Mouse (Mus musculus) MEL (cell line): ENCODE data around the gene Ksr1. TPM values are rescaled to one million over a fixed set of nuclear protein-coding genes. Genes with fewer than 3 reads are reported as not detected.

Source experiments
- BHLHE40 ChIP-seq: IDR thresholded peaks from 2 replicates; pipeline ENCODE4 v1.6.1; 2012; ENCODE audit warnings: low read depth, mild to moderate bottlenecking, inconsistent platforms, low read length, improper control_type of control experiment, borderline replicate concordance
- CHD1 ChIP-seq: IDR thresholded peaks from 2 replicates; pipeline ENCODE4 v1.6.1; 2012; ENCODE audit warnings: low read depth, mild to moderate bottlenecking, inconsistent platforms, low read length, improper control_type of control experiment
- CTCF ChIP-seq, 3 experiments: IDR thresholded peaks in 2 of 3; conservative IDR thresholded peaks in 1 of 3; 2 replicates each; pipeline ENCODE4 v1.5.1; 2011 to 2012; ENCODE audit warnings: low read length in 3 of 3, low read depth in 2 of 3, mild to moderate bottlenecking in 2 of 3, improper control_type of control experiment in 1 of 3, inconsistent platforms in 1 of 3, mixed read lengths in 1 of 3, moderate library complexity in 1 of 3; ENCODE audit not compliant: control insufficient read depth in 1 of 3, insufficient read depth in 1 of 3, poor library complexity in 1 of 3, severe bottlenecking in 1 of 3
- E2F4 ChIP-seq: IDR thresholded peaks from 2 replicates; pipeline ENCODE4 v1.6.1; 2011; ENCODE audit warnings: low read depth, low read length, improper control_type of control experiment, borderline replicate concordance
- ELF1 ChIP-seq: IDR thresholded peaks from 2 replicates; pipeline ENCODE4 v1.6.1; 2014; ENCODE audit warnings: low read depth, mild to moderate bottlenecking, inconsistent platforms, low read length, improper control_type of control experiment, moderate library complexity
- GABPA ChIP-seq: IDR thresholded peaks from 2 replicates; pipeline ENCODE4 v1.6.1; 2012; ENCODE audit warnings: low read depth, mild to moderate bottlenecking, inconsistent platforms, low read length, improper control_type of control experiment, moderate library complexity
- GATA1 ChIP-seq: IDR thresholded peaks from 2 replicates; pipeline ENCODE4 v1.6.1; 2011; ENCODE audit warnings: low read depth, low read length, improper control_type of control experiment
- KAT2A ChIP-seq: conservative IDR thresholded peaks from 2 replicates; pipeline ENCODE4 v1.6.1; 2012; ENCODE audit warnings: low read depth, low read length, improper control_type of control experiment, inconsistent platforms
- MAZ ChIP-seq: IDR thresholded peaks from 2 replicates; pipeline ENCODE4 v1.6.1; 2012; ENCODE audit warnings: low read depth, mild to moderate bottlenecking, inconsistent platforms, low read length, improper control_type of control experiment
- MXI1 ChIP-seq: IDR thresholded peaks from 2 replicates; pipeline ENCODE4 v1.6.1; 2011; ENCODE audit warnings: mild to moderate bottlenecking, low read depth, low read length, improper control_type of control experiment
- MYB ChIP-seq: IDR thresholded peaks from 2 replicates; pipeline ENCODE4 v1.6.1; 2011; ENCODE audit warnings: mild to moderate bottlenecking, low read depth, low read length, improper control_type of control experiment
- MYC ChIP-seq: IDR thresholded peaks from 2 replicates; pipeline ENCODE4 v1.6.1; 2011; ENCODE audit warnings: low read depth, mild to moderate bottlenecking, low read length, improper control_type of control experiment, moderate library complexity
- NELFE ChIP-seq: IDR thresholded peaks from 2 replicates; pipeline ENCODE4 v1.6.1; 2011; ENCODE audit warnings: low read depth, low read length, improper control_type of control experiment
- POLR2A ChIP-seq, 2 experiments: IDR thresholded peaks; 2 replicates each; pipeline ENCODE4 v1.6.1; 2011 to 2012; ENCODE audit warnings: low read length in 2 of 2, mild to moderate bottlenecking in 2 of 2, control low read depth in 1 of 2, improper control_type of control experiment in 1 of 2, low read depth in 1 of 2, moderate library complexity in 1 of 2; ENCODE audit not compliant: control insufficient read depth in 1 of 2, insufficient read depth in 1 of 2, poor library complexity in 1 of 2
- POLR2AphosphoS5 ChIP-seq: IDR thresholded peaks from 2 replicates; pipeline ENCODE4 v1.6.1; 2012; ENCODE audit warnings: low read depth, borderline replicate concordance, mild to moderate bottlenecking, inconsistent platforms, low read length, moderate library complexity, mixed read lengths
- RCOR1 ChIP-seq: IDR thresholded peaks from 2 replicates; pipeline ENCODE4 v1.6.1; 2012; ENCODE audit warnings: low read depth, mild to moderate bottlenecking, inconsistent platforms, low read length, improper control_type of control experiment
- SIN3A ChIP-seq: IDR thresholded peaks from 2 replicates; pipeline ENCODE4 v1.6.1; 2012; ENCODE audit warnings: low read length, improper control_type of control experiment, inconsistent platforms
- SMC3 ChIP-seq: IDR thresholded peaks from 2 replicates; pipeline ENCODE4 v1.6.1; 2011; ENCODE audit warnings: low read depth, low read length, improper control_type of control experiment
- TAL1 ChIP-seq: IDR thresholded peaks from 2 replicates; pipeline ENCODE4 v1.6.1; 2012; ENCODE audit warnings: mild to moderate bottlenecking, inconsistent platforms, low read length, moderate library complexity, mixed read lengths
- USF1 ChIP-seq: IDR thresholded peaks from 2 replicates; pipeline ENCODE4 v1.6.1; 2014; ENCODE audit warnings: low read depth, mild to moderate bottlenecking, inconsistent platforms, low read length, improper control_type of control experiment, moderate library complexity
- USF2 ChIP-seq, 2 experiments: IDR thresholded peaks; 2 replicates each; pipeline ENCODE4 v1.6.1; 2011 to 2012; ENCODE audit warnings: improper control_type of control experiment in 2 of 2, low read length in 2 of 2, borderline replicate concordance in 1 of 2, inconsistent platforms in 1 of 2, low read depth in 1 of 2, mild to moderate bottlenecking in 1 of 2; ENCODE audit not compliant: insufficient read depth in 1 of 2
- ZKSCAN1 ChIP-seq: IDR thresholded peaks from 2 replicates; pipeline ENCODE4 v1.6.1; 2012; ENCODE audit warnings: low read depth, mild to moderate bottlenecking, inconsistent platforms, low read length, improper control_type of control experiment, moderate library complexity
- polyA plus RNA-seq, 2 experiments: library from polyadenylated mRNA; stranded (reverse) in 1 of 2; unstranded in 1 of 2; fragments of >175 nt in 1 of 2; fragments of >200 nt in 1 of 2; gene quantifications; 2 replicates each; pipeline versions ENCODE4 v1.2.1 to v1.2.4; 2012; ENCODE audit warnings: low replicate concordance in 2 of 2, low read depth in 1 of 2; ENCODE audit not compliant: insufficient read length in 2 of 2, insufficient read depth in 1 of 2, missing spikeins in 1 of 2
- total RNA-seq: library from RNA; depleted of rRNA; stranded (reverse); fragments of 300-350 nt; gene quantifications from 2 replicates; pipeline ENCODE4 v1.2.3, GENCODE M21; 2012

Ksr1 gene
- total and polyA plus RNA-seq, 3 experiments: 9.7 to 18.4 TPM; not detected in 1

DNA sequence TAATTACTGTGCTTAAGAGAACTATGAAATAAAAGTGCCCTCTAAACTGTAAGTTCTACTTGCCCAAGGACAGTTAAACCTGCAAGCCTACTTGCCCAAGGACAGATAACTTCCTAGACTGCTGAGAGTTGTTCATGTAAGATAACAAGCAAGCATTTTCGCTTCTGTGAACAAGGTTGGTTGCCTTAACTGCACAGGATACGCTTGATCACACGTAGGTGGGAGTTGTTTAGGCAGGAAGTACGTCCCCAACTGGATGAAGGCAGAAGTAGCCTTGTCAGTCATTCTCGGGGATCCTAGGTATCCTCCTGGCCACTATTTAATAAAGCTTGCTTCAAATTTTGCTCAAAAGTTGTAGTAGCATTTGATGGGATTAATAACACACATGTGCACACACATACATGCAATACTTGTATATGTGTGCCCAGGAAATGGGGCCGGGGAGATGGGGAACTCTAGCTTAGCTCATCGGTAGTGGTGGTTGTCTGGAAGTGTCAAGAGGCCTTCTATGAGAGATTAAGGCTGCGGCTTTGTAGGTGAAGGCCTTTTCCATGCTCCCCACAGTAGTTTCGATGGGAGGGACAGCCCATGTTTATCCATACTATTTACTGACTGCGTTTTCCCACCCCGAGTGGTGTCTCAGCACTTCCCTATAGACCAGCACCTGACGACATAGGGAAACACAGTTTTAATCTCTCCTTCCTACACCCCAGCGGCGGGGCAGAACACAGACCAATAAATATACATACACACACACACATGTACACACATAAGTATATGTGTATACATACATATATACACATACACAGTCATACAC is 140.4 kb downstream of the Ksr1 start (continued):
- TF ChIP-seq CTCF (IDR thresholded peaks at IDR 0.05 in 2 of 3, conservative IDR thresholded peaks at IDR 0.05 in 1 of 3; ENCODE audit: control insufficient read depth in 1 of 3, insufficient read depth in 1 of 3, low read depth in 2 of 3, low read length in 3 of 3, poor library complexity in 1 of 3, severe bottlenecking in 1 of 3) (peak in 2 of 3 experiments; percentile 8 to 23; a peak in 3 of 6 replicates), MYC (peak; percentile 93), POLR2AphosphoS5 (peak; percentile 30; the same call in 1 of the 2 replicates), ELF1 (peak; percentile 84), CHD1 (0 out of 2 replicates have a peak, but pooled peaks have one; percentile 38), SIN3A (peak; percentile 96), SMC3 (peak; percentile 31), ZKSCAN1 (no peak), KAT2A (peak; percentile 58; the same call in 1 of the 2 replicates), MXI1 (peak; percentile 60; the same call in 1 of the 2 replicates), MYB (peak; percentile 94), TAL1 (peak; percentile 79), USF1 (no peak), NELFE (peak; percentile 77), USF2 (IDR thresholded peaks at IDR 0.05; ENCODE audit: borderline replicate concordance in 1 of 2, insufficient read depth in 1 of 2, low read depth in 1 of 2, low read length in 2 of 2) (no peak), BHLHE40 (peak; percentile 42; the same call in 1 of the 2 replicates), MAZ (0 out of 2 replicates have a peak, but pooled peaks have one; percentile 21), POLR2A (IDR thresholded peaks at IDR 0.05; ENCODE audit: control insufficient read depth in 1 of 2, insufficient read depth in 1 of 2, low read depth in 1 of 2, low read length in 2 of 2, poor library complexity in 1 of 2) (peak; percentile 39 to 90; a peak in 2 of 4 replicates), GABPA (no peak), E2F4 (no peak), GATA1 (peak; percentile 98), RCOR1 (peak; percentile 93)
- TF ChIP-seq, all 39 proteins: peak for 29
